Mouse (Mus musculus) embryonic stem cell, embryonic (primary cell): Measurements from ENCODE around the gene Arhgef26.

Experiments used
- CTCF ChIA-PET, 4 experiments: fragments of 300-600 bp in 2 of 4; fragments of 350-600 bp in 2 of 4; sonication (Branson Sonifier 250); formaldehyde crosslinking; loops; one replicate each; lab custom pipeline; 2022; ENCODE audit warnings: inconsistent platforms in 2 of 4; lab: Charles Lee
- POLR2A ChIA-PET, 4 experiments: fragments of 300-600 bp in 2 of 4; fragments of 350-600 bp in 2 of 4; sonication (Branson Sonifier 250); formaldehyde crosslinking; loops; one replicate each; lab custom pipeline; 2022; ENCODE audit warnings: antibody characterized with exemption in 4 of 4, inconsistent platforms in 1 of 4; lab: Charles Lee

The Arhgef26 gene

DNA sequence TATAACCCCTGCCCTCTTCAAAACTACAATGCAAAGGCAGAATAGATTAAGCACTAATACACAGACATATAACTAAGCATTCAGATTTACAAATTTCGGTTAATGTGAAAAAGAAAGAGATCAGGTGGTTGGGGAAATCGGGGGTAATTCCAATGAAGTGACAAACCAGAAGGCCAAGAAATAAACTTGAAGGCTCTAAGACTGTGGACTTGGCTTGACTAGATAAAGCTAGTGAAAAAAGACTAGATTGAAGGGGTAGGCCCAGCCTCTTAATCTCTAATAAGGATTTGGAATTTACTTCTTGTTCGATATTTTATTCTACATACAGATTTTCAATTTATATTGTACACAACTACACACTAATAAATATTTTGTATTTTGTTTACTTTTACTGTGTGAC, at the start of gene Arhgef26:
Gene Arhgef26, plus strand, starts transcription at position 301 of the 400 bp plus-strand sequence.
- POLR2A ChIA-PET, result interaction anchor here in 3 of 4 experiments (0.6 to 1.8 kb wide), 15 partner anchors 10 to 975 kb away, joined by 3 to 12 read pairs (median 3); partner anchors contain the start of gene Dhx36 (in 2 of the 3)
- CTCF ChIA-PET, result interaction anchor here in 1 of 4 experiments (1.0 kb wide), 1 partner anchor 110 kb away, joined by 3 read pairs; no protein-coding TSS in a partner anchor

GRCm38 (mm10) chr3:62310493-62310892, 27.7 kb upstream of the Arhgef26 start:
- ChIA-PET CTCF (interaction anchor here in 1 of 4 experiments (0.6 kb wide), 1 partner anchor 864 kb away, joined by 3 read pairs; no protein-coding TSS in a partner anchor), POLR2A (no interaction called here)

DNA sequence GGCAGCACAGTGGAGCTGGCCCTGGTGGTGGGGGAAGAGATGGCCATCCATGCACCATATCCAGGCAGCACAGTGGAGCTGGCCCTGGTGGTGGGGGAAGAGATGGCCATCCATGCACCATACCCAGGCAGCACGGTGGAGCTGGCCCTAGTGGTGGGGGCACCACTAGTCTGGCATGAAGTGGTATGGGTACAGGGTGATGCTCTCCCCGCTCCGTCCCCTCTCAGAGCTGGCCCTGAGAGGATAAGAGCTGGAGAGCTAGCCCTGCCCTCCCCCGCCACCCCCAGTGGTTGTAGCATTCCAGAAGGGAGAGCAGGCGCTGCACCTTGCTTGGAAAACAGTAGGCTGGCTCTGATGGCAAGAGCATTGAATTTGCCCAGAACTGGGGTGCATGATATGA, 26.9 kb upstream of the Arhgef26 start:
- ChIA-PET POLR2A (no interaction called here), CTCF (no interaction called here)

GRCm38 (mm10) chr3:62324708-62325107, 13.4 kb upstream of the Arhgef26 start:
- ChIA-PET CTCF (no interaction called here), POLR2A (interaction anchor here in 1 of 4 experiments (0.8 kb wide), 1 partner anchor 14 kb away, joined by 3 read pairs; the partner anchor contains the start of gene Arhgef26)

GRCm38 (mm10) chr3:62327903-62328302, 10.2 kb upstream of the Arhgef26 start:
- CTCF ChIA-PET, result no interaction called here
- POLR2A ChIA-PET, result interaction anchor here in 1 of 4 experiments (1.0 to 1.2 kb wide), 2 partner anchors 11 to 56 kb away, joined by 3 to 4 read pairs; no protein-coding TSS in a partner anchor

DNA sequence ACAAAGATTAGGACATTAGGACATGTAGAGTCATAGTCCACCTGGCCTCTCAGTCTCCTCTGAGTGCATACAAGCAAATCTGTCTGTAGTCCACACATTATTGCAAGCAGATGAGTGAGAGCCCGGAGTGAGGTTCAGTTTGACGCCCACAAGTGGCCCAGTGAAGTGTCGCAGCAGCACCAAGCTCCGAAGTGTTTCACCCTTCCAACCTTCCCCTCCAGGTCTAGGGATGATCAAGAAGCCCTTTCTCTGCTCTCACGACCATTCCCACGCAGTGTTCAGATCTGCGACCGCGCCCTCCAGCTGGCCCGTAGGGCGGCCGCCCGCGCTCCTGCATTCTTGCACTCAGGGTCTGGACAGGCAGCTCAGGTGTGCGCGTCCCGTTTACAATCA, 313 bp downstream of the Arhgef26 start:
- POLR2A ChIA-PET, result interaction anchor here in 3 of 4 experiments (0.6 to 1.8 kb wide), 16 partner anchors 9 to 975 kb away, joined by 3 to 12 read pairs (median 3); partner anchors contain the start of gene Dhx36 (in 2 of the 3)
- CTCF ChIA-PET, result interaction anchor here in 1 of 4 experiments (1.0 kb wide), 1 partner anchor 110 kb away, joined by 3 read pairs; no protein-coding TSS in a partner anchor

DNA sequence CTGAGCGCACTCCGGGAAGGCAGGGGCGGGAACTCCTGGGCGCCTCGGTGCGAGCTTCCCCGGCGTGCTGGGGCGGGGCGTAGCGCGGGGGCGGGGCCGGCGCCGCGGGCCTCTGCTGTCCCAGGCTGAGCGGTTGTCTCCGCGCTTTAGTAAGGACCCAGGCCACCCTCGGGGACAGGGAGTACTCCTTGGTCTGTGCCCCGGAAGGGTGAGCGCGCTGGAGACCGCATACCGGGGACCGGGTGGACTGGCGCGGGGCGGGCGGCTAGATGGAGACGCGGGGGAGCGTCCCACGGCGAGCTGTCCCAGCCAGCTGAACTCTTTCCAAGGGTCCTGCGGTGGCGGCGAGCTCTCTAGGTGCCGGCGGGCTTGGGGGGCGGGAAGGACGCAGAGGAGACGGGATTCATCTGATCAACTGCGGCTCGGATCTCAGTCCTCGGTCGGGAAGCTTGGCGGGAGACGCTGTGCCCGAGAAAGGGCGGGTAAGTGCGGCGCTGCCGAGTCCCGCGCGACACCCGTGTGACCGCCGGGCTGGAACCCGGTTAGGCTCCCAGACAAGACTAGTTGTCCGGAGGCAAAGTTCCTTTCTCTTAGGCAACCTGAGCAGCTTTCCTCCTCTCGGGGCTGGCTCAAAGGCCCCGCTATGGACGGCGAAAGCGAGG, 841 bp downstream of the Arhgef26 start:
- CTCF ChIA-PET, result interaction anchor here in 1 of 4 experiments (1.0 kb wide), 1 partner anchor 109 kb away, joined by 3 read pairs; no protein-coding TSS in a partner anchor
- POLR2A ChIA-PET, result interaction anchor here in 3 of 4 experiments (0.6 to 1.8 kb wide), 17 partner anchors 9 to 976 kb away, joined by 3 to 12 read pairs (median 3); partner anchors contain the start of gene Dhx36 (in 2 of the 3)

GRCm38 (mm10) chr3:62339516-62340051, 1.4 kb downstream of the Arhgef26 start:
- ChIA-PET CTCF (no interaction called here), POLR2A (interaction anchor here in 3 of 4 experiments (1.2 to 1.8 kb wide), 8 partner anchors 9 to 975 kb away, joined by 3 to 12 read pairs (median 5); partner anchors contain the start of gene Dhx36 (in 2 of the 3))

- ChIA-PET POLR2A (interaction anchor here in 2 of 4 experiments (1.4 to 1.8 kb wide), 2 partner anchors 9 to 167 kb away, joined by 5 to 6 read pairs; partner anchors contain the start of gene Dhx36 (in 1 of the 2)), CTCF (no interaction called here)
Measured at GRCm38 (mm10) chr3:62340154-62340760, 2.1 kb downstream of the Arhgef26 start.

DNA sequence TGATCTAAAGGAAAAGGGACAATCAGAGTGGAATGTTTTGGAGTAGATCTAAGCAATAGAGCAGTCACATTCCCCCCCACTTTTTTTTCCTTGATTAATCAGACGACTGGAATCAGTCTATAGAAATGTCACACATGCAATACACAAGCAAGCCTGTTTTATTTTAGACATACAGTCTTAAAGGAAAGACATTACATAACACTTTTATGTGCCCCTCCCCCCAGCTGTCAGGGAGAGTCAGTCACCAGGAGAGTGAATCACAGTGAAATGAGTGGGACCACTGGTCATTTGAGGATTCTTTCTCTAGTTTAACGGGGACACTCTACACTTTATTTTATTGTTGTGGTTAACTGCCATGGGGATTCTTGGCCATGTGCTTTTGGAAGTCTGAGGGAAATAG, 2.7 kb downstream of the Arhgef26 start:
- ChIA-PET CTCF (no interaction called here), POLR2A (interaction anchor here in 1 of 4 experiments (0.7 to 1.0 kb wide), 2 partner anchors 171 to 1922 kb away, joined by 3 read pairs; no protein-coding TSS in a partner anchor)

GRCm38 (mm10) chr3:62341496-62342205, 3.5 kb downstream of the Arhgef26 start:
- ChIA-PET POLR2A (interaction anchor here in 2 of 4 experiments (0.7 to 1.2 kb wide), 5 partner anchors 21 to 1922 kb away, joined by 3 to 4 read pairs (median 3); no protein-coding TSS in a partner anchor), CTCF (interaction anchor here in 2 of 4 experiments (0.7 kb wide), 3 partner anchors 114 to 1800 kb away, joined by 3 to 4 read pairs (median 3); no protein-coding TSS in a partner anchor)

DNA sequence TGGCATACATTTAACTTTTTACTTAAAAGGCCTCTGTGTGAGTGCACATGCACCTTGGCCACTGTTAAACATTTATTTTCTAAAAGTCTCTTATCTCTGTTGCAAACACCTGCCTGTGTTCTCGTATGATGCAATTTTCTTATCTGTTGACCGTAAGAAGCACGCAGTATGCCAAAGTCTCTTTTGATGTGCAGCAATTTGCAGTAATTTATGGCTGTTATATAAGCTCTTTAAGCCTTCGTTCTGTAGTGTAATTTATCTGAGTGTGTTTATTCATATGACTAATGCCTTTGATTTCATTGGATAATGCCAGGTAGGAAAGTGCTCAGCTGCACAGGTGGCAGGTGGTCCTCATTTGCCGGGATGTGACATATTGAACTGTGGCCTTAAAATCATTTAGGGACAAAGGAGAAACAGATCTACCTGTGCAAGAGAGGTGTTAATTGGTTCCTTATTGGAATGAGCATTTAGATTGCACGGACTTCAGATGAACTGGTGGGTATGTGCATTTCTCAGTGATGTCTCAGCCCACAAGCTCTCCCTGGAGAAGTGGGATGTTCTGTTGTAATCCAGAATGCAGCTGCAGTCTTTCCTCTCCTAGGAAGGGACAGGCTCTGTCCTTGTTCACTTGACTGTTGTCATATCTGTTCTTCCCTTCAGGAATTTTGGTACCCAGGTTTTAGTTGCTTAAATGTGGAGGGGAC, 10.5 kb downstream of the Arhgef26 start:
- POLR2A ChIA-PET, result interaction anchor here in 1 of 4 experiments (1.5 kb wide), 1 partner anchor 9 kb away, joined by 5 read pairs; no protein-coding TSS in a partner anchor
- CTCF ChIA-PET, result no interaction called here

GRCm38 (mm10) chr3:62349218-62349897, 11.2 kb downstream of the Arhgef26 start:
- ChIA-PET POLR2A (interaction anchor here in 1 of 4 experiments (1.5 kb wide), 1 partner anchor 10 kb away, joined by 5 read pairs; no protein-coding TSS in a partner anchor), CTCF (no interaction called here)

- POLR2A ChIA-PET, result interaction anchor here in 2 of 4 experiments (0.6 to 1.8 kb wide), 3 partner anchors 13 to 892 kb away, joined by 4 to 8 read pairs (median 4); partner anchors contain the start of gene Arhgef26 (in 1 of the 2)
- CTCF ChIA-PET, result interaction anchor here in 1 of 4 experiments (0.7 kb wide), 1 partner anchor 245 kb away, joined by 7 read pairs; no protein-coding TSS in a partner anchor
Measured at GRCm38 (mm10) chr3:62352071-62352470, 13.9 kb downstream of the Arhgef26 start.

DNA sequence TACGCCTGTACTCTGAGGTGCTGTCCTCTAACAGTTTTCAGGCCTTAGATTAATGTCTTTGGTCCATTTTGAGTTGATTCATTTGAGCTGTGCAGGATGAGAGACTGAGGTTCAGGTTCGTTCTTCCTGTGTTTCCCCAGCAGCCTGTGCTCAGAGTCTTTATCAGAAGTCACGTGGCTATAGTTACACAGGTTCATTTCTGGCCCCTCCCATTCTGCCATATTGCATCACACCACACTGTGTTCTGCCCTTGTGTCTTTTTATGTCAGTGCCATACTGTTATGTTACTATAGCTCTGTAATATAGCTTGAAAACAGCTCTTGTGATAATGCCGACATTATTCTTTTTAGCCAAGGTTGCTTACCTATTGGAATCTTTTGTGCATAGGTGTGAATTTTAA, 14.7 kb downstream of the Arhgef26 start:
- ChIA-PET POLR2A (interaction anchor here in 1 of 4 experiments (1.8 kb wide), 1 partner anchor 14 kb away, joined by 8 read pairs; the partner anchor contains the start of gene Arhgef26), CTCF (no interaction called here)

DNA sequence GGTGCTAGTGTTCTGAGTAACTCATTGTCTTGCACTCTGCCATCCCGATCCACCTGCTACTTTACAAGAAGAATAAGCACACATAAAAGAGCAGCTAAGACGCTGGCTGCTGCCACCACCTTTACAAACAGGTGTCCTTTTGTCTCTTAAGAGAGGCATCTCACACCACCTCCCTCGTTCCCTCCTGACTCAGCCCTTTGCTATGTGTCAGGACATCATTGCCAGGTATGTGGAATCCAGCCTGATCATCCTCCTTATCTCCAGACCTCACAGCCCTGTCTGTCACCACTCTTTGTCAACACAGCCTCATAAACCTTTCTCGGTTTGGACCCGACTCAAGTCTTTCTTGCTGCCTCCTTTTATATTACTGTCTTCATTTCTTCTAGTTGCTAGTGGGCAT, 29.7 kb downstream of the Arhgef26 start:
- ChIA-PET CTCF (no interaction called here), POLR2A (no interaction called here)

- POLR2A ChIA-PET, result interaction anchor here in 1 of 4 experiments (0.8 kb wide), 1 partner anchor 16 kb away, joined by 3 read pairs; no protein-coding TSS in a partner anchor
- CTCF ChIA-PET, result no interaction called here
Measured at GRCm38 (mm10) chr3:62372841-62373240, 34.7 kb downstream of the Arhgef26 start.
